Comparison of ENCODE assay signal across 9 mouse cellular contexts in genomic region chr1:77896226-77896625, GRCm38 (mm10).
DNase-seq lines count a peak whose midpoint lies in the region; ATAC-seq and TF ChIP-seq lines count a peak whose summit lies in the region.
"Had no signal": no experiment of that assay in that cellular context is flagged by ENCODE, and none has a peak within 500 bp of the region (broad histone marks: within the 10 kb centered on the region; RNA-seq: fewer than 3 reads in every experiment).

No protein-coding gene starts in this region.

- 34% methylated on average over 5 of the region's 5 CpGs for WGBS in intestine, postnatal 0 days
- WGBS in intestine, embryonic 15.5 days: 41% methylated on average over 5 of the region's 5 CpGs
- 46% methylated on average over 5 of the region's 5 CpGs for WGBS in hindbrain, embryonic 16.5 days
- 61% methylated on average over 5 of the region's 5 CpGs for WGBS in heart, embryonic 10.5 days

- DNase-seq in cerebellum, postnatal 25 days: peak; percentile 5 to 31
- peak; percentile 24 for DNase-seq in mesoderm, embryonic 11.5 days (ENCODE audit: low read depth, low spot score)
- DNase-seq in urinary bladder, postnatal 14 days (ENCODE audit: low spot score): no peak
- DNase-seq in thymus, postnatal 14 days: no peak
- no peak for DNase-seq in heart, embryonic 10.5 days (ENCODE audit: low spot score)

- no peaks in the 10 kb centered on the region for H3K36me3 ChIP-seq in intestine, postnatal 0 days (ENCODE audit: control insufficient read depth, insufficient read depth)
- H3K36me3 ChIP-seq in intestine, embryonic 15.5 days: no peaks in the 10 kb centered on the region
- H3K36me3 ChIP-seq in hindbrain, embryonic 16.5 days (ENCODE audit: control insufficient read depth, insufficient read depth, low read length): no peaks in the 10 kb centered on the region
- no peaks in the 10 kb centered on the region for H3K36me3 ChIP-seq in heart, embryonic 10.5 days
- H3K36me3 ChIP-seq: stomach, embryonic 15.5 days had no signal

- H3K9me3 ChIP-seq in intestine, postnatal 0 days (ENCODE audit: control insufficient read depth): no peaks in the 10 kb centered on the region
- no peaks in the 10 kb centered on the region for H3K9me3 ChIP-seq in intestine, embryonic 15.5 days
- H3K9me3 ChIP-seq in hindbrain, embryonic 16.5 days (ENCODE audit: control insufficient read depth, low read length): no peaks in the 10 kb centered on the region
- no peaks in the 10 kb centered on the region for H3K9me3 ChIP-seq in heart, embryonic 10.5 days
- H3K9me3 ChIP-seq: stomach, embryonic 15.5 days had no signal

- no peak overlapping the region for H3K4me3 ChIP-seq in intestine, postnatal 0 days (ENCODE audit: low read depth, low read length)
- H3K4me3 ChIP-seq in intestine, embryonic 15.5 days (replicated peaks): no peak overlapping the region
- no peak overlapping the region for H3K4me3 ChIP-seq in hindbrain, embryonic 16.5 days (ENCODE audit: low read length)
- H3K4me3 ChIP-seq in heart, embryonic 10.5 days: no peak overlapping the region
- H3K4me3 ChIP-seq: stomach, embryonic 15.5 days had no signal

- H3K4me2 ChIP-seq in intestine, postnatal 0 days (replicated peaks; ENCODE audit: low read depth): no peak overlapping the region
- no peak overlapping the region for H3K4me2 ChIP-seq in intestine, embryonic 15.5 days (replicated peaks)
- no peak overlapping the region for H3K4me2 ChIP-seq in hindbrain, embryonic 16.5 days (ENCODE audit: low read length)
- H3K4me2 ChIP-seq: stomach, embryonic 15.5 days had no signal

- H3K27me3 ChIP-seq in intestine, postnatal 0 days (replicated peaks; ENCODE audit: control insufficient read depth, insufficient read depth, low read length): no peaks in the 10 kb centered on the region
- no peaks in the 10 kb centered on the region for H3K27me3 ChIP-seq in intestine, embryonic 15.5 days (replicated peaks)
- H3K27me3 ChIP-seq in hindbrain, embryonic 16.5 days (replicated peaks; ENCODE audit: control insufficient read depth, insufficient read depth, low read length): no peaks in the 10 kb centered on the region
- H3K27me3 ChIP-seq in heart, embryonic 10.5 days (ENCODE audit: insufficient read depth, poor library complexity, severe bottlenecking): no peaks in the 10 kb centered on the region

- no peak overlapping the region for H3K9ac ChIP-seq in intestine, postnatal 0 days (ENCODE audit: low read depth, low read length)
- H3K9ac ChIP-seq in intestine, embryonic 15.5 days: no peak overlapping the region
- no peak overlapping the region for H3K9ac ChIP-seq in hindbrain, embryonic 16.5 days (ENCODE audit: low read depth, low read length)
- H3K9ac ChIP-seq: stomach, embryonic 15.5 days had no signal

- ATAC-seq in intestine, postnatal 0 days: no peak
- no peak for ATAC-seq in intestine, embryonic 15.5 days
- 0 out of 2 replicates have a peak, but pooled peaks have one; percentile 68 for ATAC-seq in hindbrain, embryonic 16.5 days

- no peaks in the 10 kb centered on the region for H3K4me1 ChIP-seq in intestine, postnatal 0 days (replicated peaks; ENCODE audit: control insufficient read depth, insufficient read depth, low read length)
- H3K4me1 ChIP-seq in intestine, embryonic 15.5 days (replicated peaks): no peaks in the 10 kb centered on the region
- H3K4me1 ChIP-seq in hindbrain, embryonic 16.5 days (ENCODE audit: control insufficient read depth, insufficient read depth, low read depth, low read length): no peaks in the 10 kb centered on the region
- H3K4me1 ChIP-seq in heart, embryonic 10.5 days: no peaks in the 10 kb centered on the region
- H3K4me1 ChIP-seq: stomach, embryonic 15.5 days had no signal

- TF ChIP-seq CTCF in intestine, postnatal 0 days (IDR thresholded peaks at IDR 0.05; ENCODE audit: low read depth): peak; percentile 81

- H3K27ac ChIP-seq in intestine, postnatal 0 days (ENCODE audit: low read depth, low read length): no peak overlapping the region
- H3K27ac ChIP-seq in intestine, embryonic 15.5 days: no peak overlapping the region
- H3K27ac ChIP-seq in hindbrain, embryonic 16.5 days (ENCODE audit: low read depth, low read length): no peak overlapping the region
- no peak overlapping the region for H3K27ac ChIP-seq in heart, embryonic 10.5 days
- H3K27ac ChIP-seq: stomach, embryonic 15.5 days had no signal

Comparison
In these comparisons a context has a peak if more than half of its experiments do, and no peak if none do; other contexts are left out.
1. DNase-seq: peak in cerebellum, postnatal 25 days (2 of 2) and mesoderm, embryonic 11.5 days (single experiment); none in urinary bladder, postnatal 14 days (single experiment), thymus, postnatal 14 days (single experiment) and heart, embryonic 10.5 days (single experiment).